Comparison of ENCODE assay signal across 15 mouse cellular contexts in the genomic region with DNA sequence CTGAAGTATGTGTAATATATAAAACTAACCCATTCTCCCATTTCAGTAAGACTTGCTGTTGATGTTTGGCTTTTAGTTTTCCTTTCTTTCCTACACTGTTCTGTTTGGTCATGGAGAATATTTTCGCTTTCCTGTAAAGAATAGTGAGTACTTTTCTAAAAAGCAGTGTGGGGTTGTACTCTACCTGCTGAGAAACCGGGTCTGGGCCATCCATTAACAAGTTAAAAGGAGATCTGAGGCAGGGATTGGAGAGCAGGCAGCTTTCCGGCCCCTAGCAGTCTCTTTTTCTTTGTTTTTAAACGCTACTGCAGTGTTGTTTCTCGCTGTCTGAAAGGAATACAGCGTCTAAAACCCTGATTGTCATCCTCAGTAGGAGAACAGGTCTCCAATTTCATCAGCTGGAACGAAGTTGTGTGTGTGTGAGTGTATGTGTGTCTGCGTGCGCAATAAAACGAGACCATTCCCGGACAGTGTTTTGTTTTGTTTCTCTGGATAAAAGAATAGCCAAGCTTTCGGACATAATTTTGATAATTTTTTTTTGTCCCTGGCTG. TPM values are rescaled to one million over a fixed set of nuclear protein-coding genes. Genes with fewer than 3 reads are reported as not detected.
A peak's percentile ranks its signal among the peaks of the same experiment; 100 is the strongest.
DNase-seq lines count a peak whose midpoint lies in the region; ATAC-seq lines count a peak whose summit lies in the region.
"Had no signal": no experiment of that assay in that cellular context is flagged by ENCODE, and none has a peak within 500 bp of the region (broad histone marks: within the 10 kb centered on the region; RNA-seq: fewer than 3 reads in every experiment).

No protein-coding gene starts in this region.

- H3K4me2 ChIP-seq in hindbrain, embryonic 11.5 days (replicated peaks; ENCODE audit: low read depth, low read length): no peak overlapping the region
- no peak overlapping the region for H3K4me2 ChIP-seq in hindbrain, embryonic 14.5 days (replicated peaks)
- peak overlapping the region; percentile 14; the same call in 1 of the 2 replicates for H3K4me2 ChIP-seq in embryonic facial prominence, embryonic 11.5 days (ENCODE audit: low read depth, low read length)
- H3K4me2 ChIP-seq in limb, embryonic 13.5 days (replicated peaks): peak overlapping the region; percentile 62
- no peak overlapping the region for H3K4me2 ChIP-seq in intestine, embryonic 15.5 days (replicated peaks)
- H3K4me2 ChIP-seq: heart, embryonic 15.5 days; liver, embryonic 11.5 days; lung, embryonic 15.5 days had no signal

- peaks cover 74% of the 10 kb centered on the region for H3K27me3 ChIP-seq in hindbrain, embryonic 11.5 days (ENCODE audit: control insufficient read depth, insufficient read depth, low read length)
- H3K27me3 ChIP-seq in hindbrain, embryonic 14.5 days (ENCODE audit: control insufficient read depth, insufficient read depth, low read length): peaks cover 95% of the 10 kb centered on the region
- peaks cover 3% of the 10 kb centered on the region; the same call in 1 of the 2 replicates for H3K27me3 ChIP-seq in embryonic facial prominence, embryonic 11.5 days (ENCODE audit: control insufficient read depth, insufficient read depth, low read length)
- H3K27me3 ChIP-seq in limb, embryonic 13.5 days: peaks cover 68% of the 10 kb centered on the region
- H3K27me3 ChIP-seq in intestine, embryonic 15.5 days (replicated peaks): peaks cover 76% of the 10 kb centered on the region

- no peaks in the 10 kb centered on the region for H3K9me3 ChIP-seq in hindbrain, embryonic 11.5 days (ENCODE audit: control insufficient read depth, low read length)
- H3K9me3 ChIP-seq in hindbrain, embryonic 14.5 days (ENCODE audit: control insufficient read depth, low read length): no peaks in the 10 kb centered on the region
- no peaks in the 10 kb centered on the region for H3K9me3 ChIP-seq in embryonic facial prominence, embryonic 11.5 days (replicated peaks; ENCODE audit: control insufficient read depth, low read length)
- no peaks in the 10 kb centered on the region for H3K9me3 ChIP-seq in limb, embryonic 13.5 days
- no peaks in the 10 kb centered on the region for H3K9me3 ChIP-seq in intestine, embryonic 15.5 days
- H3K9me3 ChIP-seq: heart, embryonic 15.5 days; lung, embryonic 15.5 days had no signal

- no peak overlapping the region for H3K4me3 ChIP-seq in hindbrain, embryonic 11.5 days (ENCODE audit: low read depth, low read length)
- no peak overlapping the region for H3K4me3 ChIP-seq in hindbrain, embryonic 14.5 days (replicated peaks; ENCODE audit: low read length)
- H3K4me3 ChIP-seq in embryonic facial prominence, embryonic 11.5 days (ENCODE audit: low read depth, low read length): peak overlapping the region; percentile 37
- H3K4me3 ChIP-seq in limb, embryonic 13.5 days: peak overlapping the region; percentile 77
- no peak overlapping the region for H3K4me3 ChIP-seq in intestine, embryonic 15.5 days (replicated peaks)
- H3K4me3 ChIP-seq: lung, embryonic 15.5 days had no signal

- DNase-seq in embryo, embryonic 9.5 days (ENCODE audit: extremely low spot score): peak; percentile 53
- DNase-seq in embryo, embryonic 10 days (ENCODE audit: low spot score): no peak
- peak; percentile 57 for DNase-seq in hindbrain, embryonic 11.5 days (ENCODE audit: low spot score)
- DNase-seq in hindbrain, embryonic 14.5 days (ENCODE audit: low spot score): no peak
- DNase-seq in embryonic facial prominence, embryonic 11.5 days (ENCODE audit: low spot score): peak; percentile 36
- no peak for DNase-seq in ovary, adult 18-20 months (ENCODE audit: low spot score)
- DNase-seq: adrenal gland, postnatal 36 days; cerebellum, postnatal 25 days had no signal

- 0 out of 2 replicates have a peak, but pooled peaks cover 2% of the 10 kb centered on the region for H3K4me1 ChIP-seq in hindbrain, embryonic 11.5 days (replicated peaks; ENCODE audit: control insufficient read depth, insufficient read depth, low read length)
- H3K4me1 ChIP-seq in hindbrain, embryonic 14.5 days (replicated peaks; ENCODE audit: control insufficient read depth, insufficient read depth, low read length): no peaks in the 10 kb centered on the region
- H3K4me1 ChIP-seq in embryonic facial prominence, embryonic 11.5 days (ENCODE audit: control insufficient read depth, insufficient read depth, low read length): peaks cover 7% of the 10 kb centered on the region; the same call in 1 of the 2 replicates
- H3K4me1 ChIP-seq in limb, embryonic 13.5 days: peaks cover 42% of the 10 kb centered on the region
- H3K4me1 ChIP-seq in intestine, embryonic 15.5 days (replicated peaks): 0 out of 2 replicates have a peak, but pooled peaks cover 2% of the 10 kb centered on the region

- ATAC-seq in hindbrain, embryonic 11.5 days (ENCODE audit: low FRiP score): no peak
- ATAC-seq in hindbrain, embryonic 14.5 days (ENCODE audit: low FRiP score): no peak
- ATAC-seq in embryonic facial prominence, embryonic 11.5 days (replicated peaks; ENCODE audit: insufficient number of reproducible peaks, low FRiP score, low TSS enrichment, low read depth): no peak
- ATAC-seq in limb, embryonic 13.5 days (ENCODE audit: low FRiP score, low read depth): no peak
- ATAC-seq in intestine, embryonic 15.5 days: no peak
- ATAC-seq: inflammation-experienced regulatory T-cells, adult 6 months had no signal

- no peaks in the 10 kb centered on the region for H3K36me3 ChIP-seq in hindbrain, embryonic 11.5 days (ENCODE audit: control insufficient read depth, insufficient read depth, low read length)
- H3K36me3 ChIP-seq in hindbrain, embryonic 14.5 days (replicated peaks; ENCODE audit: control insufficient read depth, insufficient read depth): no peaks in the 10 kb centered on the region
- H3K36me3 ChIP-seq in embryonic facial prominence, embryonic 11.5 days (replicated peaks; ENCODE audit: control insufficient read depth, insufficient read depth, low read depth, low read length): no peaks in the 10 kb centered on the region
- 0 out of 2 replicates have a peak, but pooled peaks cover 4% of the 10 kb centered on the region for H3K36me3 ChIP-seq in limb, embryonic 13.5 days
- H3K36me3 ChIP-seq in intestine, embryonic 15.5 days: no peaks in the 10 kb centered on the region
- H3K36me3 ChIP-seq: heart, embryonic 15.5 days; lung, embryonic 15.5 days had no signal

- H3K27ac ChIP-seq in hindbrain, embryonic 11.5 days (ENCODE audit: low read depth, low read length): no peak overlapping the region
- no peak overlapping the region for H3K27ac ChIP-seq in hindbrain, embryonic 14.5 days
- 0 out of 2 replicates have a peak overlapping the region, but pooled peaks have one; percentile 7 for H3K27ac ChIP-seq in embryonic facial prominence, embryonic 11.5 days (replicated peaks; ENCODE audit: low read depth, low read length)
- H3K27ac ChIP-seq in limb, embryonic 13.5 days: 0 out of 2 replicates have a peak overlapping the region, but pooled peaks have one; percentile 22
- H3K27ac ChIP-seq in intestine, embryonic 15.5 days: no peak overlapping the region
- H3K27ac ChIP-seq: heart, embryonic 15.5 days; kidney, postnatal 0 days; lung, embryonic 15.5 days had no signal

- WGBS in hindbrain, embryonic 11.5 days: 2% methylated on average over 12 of the region's 12 CpGs
- 1% methylated on average over 12 of the region's 12 CpGs for WGBS in hindbrain, embryonic 14.5 days
- WGBS in embryonic facial prominence, embryonic 11.5 days: 7% methylated on average over 12 of the region's 12 CpGs
- WGBS in limb, embryonic 13.5 days: 7% methylated on average over 12 of the region's 12 CpGs
- WGBS in intestine, embryonic 15.5 days: 3% methylated on average over 12 of the region's 12 CpGs

- H3K9ac ChIP-seq in hindbrain, embryonic 11.5 days (ENCODE audit: low read depth, low read length): no peak overlapping the region
- no peak overlapping the region for H3K9ac ChIP-seq in hindbrain, embryonic 14.5 days
- peak overlapping the region; percentile 42; the same call in 1 of the 2 replicates for H3K9ac ChIP-seq in embryonic facial prominence, embryonic 11.5 days (replicated peaks; ENCODE audit: low read length)
- H3K9ac ChIP-seq in limb, embryonic 13.5 days: peak overlapping the region; percentile 35; the same call in 1 of the 2 replicates
- no peak overlapping the region for H3K9ac ChIP-seq in intestine, embryonic 15.5 days
- H3K9ac ChIP-seq: heart, embryonic 15.5 days; lung, embryonic 15.5 days had no signal

RNA-seq across cellular contexts. Expression of a gene that starts 15.2 kb away (rescaled TPM):
- polyA plus RNA-seq in hindbrain, embryonic 11.5 days (2014; fragmentation: Nextera tagmentation; extraction: Ambion mirVana): 24.6 and 28.8 TPM in 2 replicates
- 0.43 and 0.53 TPM in 2 replicates for polyA plus RNA-seq in hindbrain, embryonic 14.5 days (2014; fragmentation: Nextera tagmentation; extraction: Ambion mirVana)
- polyA plus RNA-seq in embryonic facial prominence, embryonic 11.5 days (2014; fragmentation: Nextera tagmentation; extraction: Ambion mirVana): 62.4 and 64.4 TPM in 2 replicates
- polyA plus RNA-seq in limb, embryonic 13.5 days (2015; fragmentation: Nextera tagmentation; extraction: Ambion mirVana): 47.0 and 50.0 TPM in 2 replicates
- 0.19 and 0.40 TPM in 2 replicates for polyA plus RNA-seq in intestine, embryonic 15.5 days (2015; fragmentation: Nextera tagmentation; extraction: Ambion mirVana)
- polyA plus RNA-seq: inflammation-experienced regulatory T-cells, adult 6 months had no signal

Comparison
In these comparisons a context has a peak if more than half of its experiments do, and no peak if none do; other contexts are left out.
1. DNase-seq: peak in embryo, embryonic 9.5 days (single experiment), hindbrain, embryonic 11.5 days (single experiment) and embryonic facial prominence, embryonic 11.5 days (single experiment); none in embryo, embryonic 10 days (single experiment), hindbrain, embryonic 14.5 days (single experiment) and ovary, adult 18-20 months (single experiment).
2. RNA of a gene that starts 15.2 kb away (polyA plus RNA-seq): 62.4 to 64.4 TPM in embryonic facial prominence, embryonic 11.5 days, 47.0 to 50.0 TPM in limb, embryonic 13.5 days and 24.6 to 28.8 TPM in hindbrain, embryonic 11.5 days; 0.43 to 0.53 TPM in hindbrain, embryonic 14.5 days and 0.19 to 0.40 TPM in intestine, embryonic 15.5 days; every median in the first group is over 10 times any median in the second.
3. H3K27ac ChIP-seq: peak in embryonic facial prominence, embryonic 11.5 days (single experiment) and limb, embryonic 13.5 days (single experiment); none in hindbrain, embryonic 11.5 days (single experiment), hindbrain, embryonic 14.5 days (single experiment) and intestine, embryonic 15.5 days (single experiment).
4. H3K4me2 ChIP-seq: peak in embryonic facial prominence, embryonic 11.5 days (single experiment) and limb, embryonic 13.5 days (single experiment); none in hindbrain, embryonic 11.5 days (single experiment), hindbrain, embryonic 14.5 days (single experiment) and intestine, embryonic 15.5 days (single experiment).
5. H3K4me3 ChIP-seq: peak in embryonic facial prominence, embryonic 11.5 days (single experiment) and limb, embryonic 13.5 days (single experiment); none in hindbrain, embryonic 11.5 days (single experiment), hindbrain, embryonic 14.5 days (single experiment) and intestine, embryonic 15.5 days (single experiment).
6. H3K9ac ChIP-seq: peak in embryonic facial prominence, embryonic 11.5 days (single experiment) and limb, embryonic 13.5 days (single experiment); none in hindbrain, embryonic 11.5 days (single experiment), hindbrain, embryonic 14.5 days (single experiment) and intestine, embryonic 15.5 days (single experiment).